Mouse (Mus musculus): Measurements from ENCODE around the gene Crip1.

GRCm38 (mm10) chr12:113156540-113156929 is 10.4 kb downstream of the Crip1 start:
- TF ChIP-seq CHD2 (IDR thresholded peaks at IDR 0.05; ENCODE audit: low read depth, low read length) = no peak
- TF ChIP-seq MAFK (IDR thresholded peaks at IDR 0.05; ENCODE audit: insufficient read depth, low read depth, low read length) = no peak
- TF ChIP-seq HCFC1 (IDR thresholded peaks at IDR 0.05; ENCODE audit: borderline replicate concordance, insufficient read depth, low read length) = 0 out of 2 replicates have a peak, but pooled peaks have one; percentile 27

Measured in ES-E14 (cell line).